Mouse (Mus musculus): ENCODE data around the gene Igsf21. TPM values are rescaled to one million over a fixed set of nuclear protein-coding genes. Genes with fewer than 3 reads are reported as not detected.
A peak's percentile ranks its signal among the peaks of the same experiment; 100 is the strongest.

Igsf21 gene
- polyA plus RNA-seq (2015; fragmentation: Nextera tagmentation; extraction: Ambion mirVana), result 1.2 and 1.5 TPM in 2 replicates

DNA sequence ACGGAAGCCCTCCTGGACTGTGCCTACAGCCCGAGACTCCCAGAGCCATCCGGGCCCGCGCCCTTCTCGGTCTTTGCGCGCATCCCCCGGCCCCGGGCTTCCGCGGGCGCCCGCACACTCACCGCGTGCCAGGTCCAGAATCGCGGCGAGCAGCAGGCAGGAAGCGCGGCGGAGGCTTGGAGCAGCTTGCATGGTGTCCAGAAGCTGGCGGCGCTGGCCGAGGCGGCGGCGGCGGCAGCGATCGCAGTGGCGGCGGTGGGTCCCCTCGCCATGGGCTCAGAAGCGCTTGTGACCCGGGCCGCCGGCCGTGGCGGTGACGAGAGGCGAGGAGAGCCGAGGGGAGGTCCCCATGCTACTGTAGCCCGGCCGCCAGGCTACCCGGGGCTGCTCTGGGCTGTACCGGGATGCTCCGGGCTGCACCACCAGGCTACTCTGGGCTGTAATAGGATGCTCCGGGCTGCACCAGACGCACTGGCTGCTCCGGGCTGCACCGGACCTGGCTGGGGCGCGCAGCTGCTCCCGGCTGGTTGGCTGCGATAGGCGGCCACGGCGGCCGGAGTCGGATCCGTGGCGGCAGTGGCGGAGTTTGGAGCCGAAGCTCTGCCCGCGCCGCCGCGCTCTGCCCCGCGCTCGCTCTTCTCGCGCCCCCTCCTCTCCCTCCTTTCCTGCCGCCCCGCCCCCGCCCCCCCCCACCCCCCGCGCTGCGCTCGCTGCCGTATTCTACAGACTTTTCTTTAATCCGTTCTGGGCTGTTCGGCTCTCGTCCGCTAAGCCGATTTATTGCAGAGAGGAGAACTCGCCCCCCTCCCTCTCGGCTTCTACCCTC, at the start of gene Igsf21:
Igsf21 (minus strand) TSS at position 605 of the 826 bp plus-strand sequence.
- WGBS, result under 1% methylated on average over 55 of the region's 90 CpGs
- Histone ChIP-seq H3K4me2 (ENCODE audit: low read depth, low read length) (peak within 1 kb of the TSS; percentile 32), H3K4me1 (ENCODE audit: control insufficient read depth, insufficient read depth, low read length) (0 out of 2 replicates have a peak, but pooled peaks cover 2% of the 10 kb centered on the region), H3K27me3 (replicated peaks; ENCODE audit: control insufficient read depth, insufficient read depth, low read length) (peaks cover 82% of the 10 kb centered on the region), H3K9ac (ENCODE audit: low read depth, low read length) (no peak within 1 kb of the TSS), H3K36me3 (ENCODE audit: control insufficient read depth, insufficient read depth, low read length) (no peaks in the 10 kb centered on the region), H3K27ac (ENCODE audit: low read length) (no peak within 1 kb of the TSS), H3K4me3 (ENCODE audit: low read length) (peak within 1 kb of the TSS; percentile 25), H3K9me3 (ENCODE audit: control insufficient read depth, low read length) (no peaks in the 10 kb centered on the region)
- 0 out of 2 replicates have a peak, but pooled peaks have one; percentile 42 for ATAC-seq

DNA sequence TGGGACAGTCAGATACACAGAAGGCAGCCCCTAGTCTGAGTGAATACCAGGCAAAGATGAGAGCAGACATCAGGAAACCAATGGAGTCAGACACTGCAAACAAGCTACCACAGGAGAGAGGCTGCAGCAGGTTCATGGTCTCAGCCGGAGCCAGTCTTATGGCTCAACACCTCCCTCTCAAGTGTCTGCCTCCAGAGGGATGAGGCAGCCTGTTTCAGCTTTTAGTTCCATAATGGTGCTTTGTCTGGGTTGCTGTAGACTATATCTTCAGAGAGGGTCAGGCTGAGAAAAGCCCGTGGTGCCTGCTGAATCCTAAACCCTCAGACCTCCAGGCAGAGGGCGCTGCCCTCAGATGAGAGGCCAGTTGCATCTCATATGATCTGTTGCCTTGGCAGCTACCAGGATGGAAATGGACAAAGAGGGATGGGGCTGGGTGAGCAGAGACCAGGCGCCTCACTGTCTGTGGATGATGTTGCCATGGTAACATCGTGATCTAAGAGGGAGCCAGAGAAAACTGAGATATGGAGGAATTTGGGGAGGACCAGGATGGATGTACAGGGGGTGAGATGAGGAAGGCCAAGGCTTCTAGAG, 39.2 kb upstream of the Igsf21 start:
- no peaks in the 10 kb centered on the region for H3K36me3 ChIP-seq (ENCODE audit: control insufficient read depth, insufficient read depth, low read length)
- 77% methylated on average over 5 of the region's 5 CpGs for WGBS
- no peak overlapping the region for H3K27ac ChIP-seq (ENCODE audit: low read length)
- no peaks in the 10 kb centered on the region for H3K27me3 ChIP-seq (replicated peaks; ENCODE audit: control insufficient read depth, insufficient read depth, low read length)
- no peaks in the 10 kb centered on the region for H3K9me3 ChIP-seq (ENCODE audit: control insufficient read depth, low read length)
- no peak for ATAC-seq
- H3K4me1 ChIP-seq (ENCODE audit: control insufficient read depth, insufficient read depth, low read length), result no peaks in the 10 kb centered on the region
- H3K4me3 ChIP-seq (ENCODE audit: low read length), result no peak overlapping the region
- no peak overlapping the region for H3K4me2 ChIP-seq (ENCODE audit: low read depth, low read length)
- H3K9ac ChIP-seq (ENCODE audit: low read depth, low read length), result no peak overlapping the region

DNA sequence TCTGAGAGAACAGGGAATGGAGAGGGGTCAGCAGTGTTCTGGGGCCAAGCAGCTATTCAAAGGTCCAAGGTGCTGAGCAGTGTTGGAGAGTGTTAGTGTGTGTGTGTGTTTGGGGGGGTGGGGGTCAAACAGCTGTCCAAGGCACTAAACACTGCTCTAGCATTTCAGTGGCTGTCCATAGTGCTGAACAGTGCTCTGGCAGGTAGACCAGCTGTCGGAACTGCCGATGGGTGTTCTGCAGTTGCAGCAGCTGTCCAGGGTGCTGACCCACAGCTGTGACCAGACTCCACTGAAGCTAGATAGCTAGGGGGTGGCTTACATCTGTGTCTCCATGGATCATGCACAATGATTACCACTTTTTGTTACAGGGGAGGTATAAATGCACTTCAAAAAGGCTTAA, 36.8 kb upstream of the Igsf21 start:
- Histone ChIP-seq H3K27me3 (replicated peaks; ENCODE audit: control insufficient read depth, insufficient read depth, low read length) (no peaks in the 10 kb centered on the region), H3K4me1 (ENCODE audit: control insufficient read depth, insufficient read depth, low read length) (no peaks in the 10 kb centered on the region), H3K9me3 (ENCODE audit: control insufficient read depth, low read length) (no peaks in the 10 kb centered on the region), H3K4me3 (ENCODE audit: low read length) (no peak overlapping the region), H3K4me2 (ENCODE audit: low read depth, low read length) (no peak overlapping the region), H3K27ac (ENCODE audit: low read length) (no peak overlapping the region), H3K36me3 (ENCODE audit: control insufficient read depth, insufficient read depth, low read length) (no peaks in the 10 kb centered on the region), H3K9ac (ENCODE audit: low read depth, low read length) (no peak overlapping the region)
- 6% methylated on average over 2 of the region's 2 CpGs for WGBS
- ATAC-seq, result no peak

DNA sequence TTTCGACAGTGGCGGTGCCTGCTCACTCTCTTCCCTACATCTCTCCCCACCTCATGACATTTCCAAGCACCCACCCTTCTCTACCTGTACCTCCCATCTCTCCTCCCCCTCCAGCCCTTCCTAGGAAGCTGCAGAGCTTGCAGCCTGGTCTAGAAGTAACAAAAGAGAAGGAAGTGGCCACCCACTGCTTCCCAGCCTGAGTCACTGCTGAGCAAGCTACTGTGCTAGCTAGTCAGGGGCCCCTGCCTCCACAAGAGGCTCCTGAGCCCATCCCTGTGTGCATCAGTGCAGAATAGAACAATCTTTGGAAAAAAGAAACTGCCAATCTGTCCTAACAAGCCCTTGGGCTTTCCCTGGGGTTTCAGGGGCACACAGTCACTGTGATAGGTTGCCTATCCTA, 31.7 kb upstream of the Igsf21 start:
- ATAC-seq, result no peak
- Histone ChIP-seq H3K27ac (ENCODE audit: low read length) (no peak overlapping the region), H3K4me3 (ENCODE audit: low read length) (no peak overlapping the region), H3K9me3 (ENCODE audit: control insufficient read depth, low read length) (no peaks in the 10 kb centered on the region), H3K36me3 (ENCODE audit: control insufficient read depth, insufficient read depth, low read length) (no peaks in the 10 kb centered on the region), H3K27me3 (replicated peaks; ENCODE audit: control insufficient read depth, insufficient read depth, low read length) (no peaks in the 10 kb centered on the region), H3K9ac (ENCODE audit: low read depth, low read length) (no peak overlapping the region), H3K4me1 (ENCODE audit: control insufficient read depth, insufficient read depth, low read length) (no peaks in the 10 kb centered on the region), H3K4me2 (ENCODE audit: low read depth, low read length) (no peak overlapping the region)
- 91% methylated on average over 2 of the region's 2 CpGs for WGBS

DNA sequence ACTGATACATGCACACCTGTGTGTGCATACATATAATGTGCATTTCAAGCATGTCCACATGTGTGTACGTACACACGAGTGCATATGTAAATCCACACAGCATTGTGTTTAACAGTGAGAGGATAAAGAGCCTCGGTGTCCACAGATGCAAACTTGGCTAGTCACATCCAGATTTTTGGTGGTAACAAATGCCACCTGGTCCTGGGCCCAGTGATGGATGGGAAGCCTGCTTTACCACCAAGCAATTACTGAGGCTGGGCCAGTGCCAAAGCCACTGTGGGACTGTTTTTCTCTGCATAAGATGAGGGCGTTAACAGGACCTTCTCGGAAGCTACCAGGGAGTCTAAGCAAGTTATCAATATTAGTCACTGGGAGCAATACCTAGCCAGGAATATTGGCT, 25.3 kb upstream of the Igsf21 start:
- H3K4me3 ChIP-seq (ENCODE audit: low read length), result no peak overlapping the region
- H3K4me1 ChIP-seq (ENCODE audit: control insufficient read depth, insufficient read depth, low read length), result no peaks in the 10 kb centered on the region
- no peak overlapping the region for H3K9ac ChIP-seq (ENCODE audit: low read depth, low read length)
- H3K27ac ChIP-seq (ENCODE audit: low read length), result no peak overlapping the region
- no peak for ATAC-seq
- WGBS, result 89% methylated on average over 5 of the region's 5 CpGs
- H3K36me3 ChIP-seq (ENCODE audit: control insufficient read depth, insufficient read depth, low read length), result no peaks in the 10 kb centered on the region
- no peak overlapping the region for H3K4me2 ChIP-seq (ENCODE audit: low read depth, low read length)
- no peaks in the 10 kb centered on the region for H3K9me3 ChIP-seq (ENCODE audit: control insufficient read depth, low read length)
- no peaks in the 10 kb centered on the region for H3K27me3 ChIP-seq (replicated peaks; ENCODE audit: control insufficient read depth, insufficient read depth, low read length)

DNA sequence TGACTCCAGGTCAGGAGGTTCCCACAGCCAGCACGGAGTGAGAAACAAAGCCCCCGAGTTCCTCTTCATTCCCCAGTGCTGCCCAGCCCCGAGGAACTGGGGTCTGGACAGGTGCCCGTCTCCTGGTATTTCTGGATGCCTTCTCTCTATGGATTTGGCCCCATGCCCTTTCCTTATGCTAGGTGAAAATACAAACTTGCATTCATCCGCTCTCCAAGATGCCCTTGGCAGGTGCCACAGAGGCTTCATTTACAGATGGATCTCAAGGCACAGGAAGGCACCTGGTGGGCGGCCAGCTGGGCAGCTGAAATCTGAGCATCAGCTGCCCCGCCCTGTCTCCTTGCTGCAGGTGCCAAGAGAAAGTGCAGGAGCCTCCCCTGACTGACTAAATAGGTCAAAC, 23.9 kb upstream of the Igsf21 start:
- no peaks in the 10 kb centered on the region for H3K9me3 ChIP-seq (ENCODE audit: control insufficient read depth, low read length)
- H3K36me3 ChIP-seq (ENCODE audit: control insufficient read depth, insufficient read depth, low read length), result no peaks in the 10 kb centered on the region
- no peak overlapping the region for H3K9ac ChIP-seq (ENCODE audit: low read depth, low read length)
- no peaks in the 10 kb centered on the region for H3K4me1 ChIP-seq (ENCODE audit: control insufficient read depth, insufficient read depth, low read length)
- no peak for ATAC-seq
- H3K4me2 ChIP-seq (ENCODE audit: low read depth, low read length), result no peak overlapping the region
- H3K27ac ChIP-seq (ENCODE audit: low read length), result no peak overlapping the region
- H3K27me3 ChIP-seq (replicated peaks; ENCODE audit: control insufficient read depth, insufficient read depth, low read length), result no peaks in the 10 kb centered on the region
- H3K4me3 ChIP-seq (ENCODE audit: low read length), result no peak overlapping the region
- WGBS, result 72% methylated on average over 7 of the region's 7 CpGs

DNA sequence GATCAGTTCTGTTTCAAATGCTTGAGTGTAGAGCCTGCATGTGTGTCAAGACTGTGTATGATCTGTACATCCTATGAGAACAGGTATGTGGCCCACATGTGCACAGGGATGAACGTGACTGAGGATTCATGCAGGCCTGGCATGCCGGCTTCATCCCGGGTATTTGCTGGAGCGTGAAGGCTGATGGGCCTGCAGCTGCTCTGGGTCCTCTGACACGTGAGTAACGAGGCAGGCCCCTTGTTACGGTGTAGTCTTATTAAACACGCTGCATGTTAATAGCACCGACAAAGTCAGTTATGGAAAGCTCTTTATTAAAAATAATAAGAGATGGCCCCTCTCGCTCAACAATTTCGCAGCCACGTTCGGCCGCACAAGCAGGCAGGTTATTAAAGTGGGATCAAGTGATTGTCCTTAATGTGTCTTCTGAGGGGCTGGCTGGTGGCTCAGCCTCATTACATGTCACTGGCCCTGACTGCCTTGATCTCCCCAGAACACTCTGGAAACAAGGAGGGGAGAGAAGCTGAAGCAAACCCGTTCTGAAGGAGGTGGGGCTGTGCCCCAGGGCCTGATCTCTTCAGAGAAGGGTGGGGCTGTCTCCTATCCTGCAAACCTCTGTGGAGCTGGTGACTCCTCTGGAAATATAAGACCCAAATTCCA, 22.7 kb upstream of the Igsf21 start:
- no peaks in the 10 kb centered on the region for H3K27me3 ChIP-seq (replicated peaks; ENCODE audit: control insufficient read depth, insufficient read depth, low read length)
- H3K36me3 ChIP-seq (ENCODE audit: control insufficient read depth, insufficient read depth, low read length), result no peaks in the 10 kb centered on the region
- H3K4me2 ChIP-seq (ENCODE audit: low read depth, low read length), result no peak overlapping the region
- H3K9me3 ChIP-seq (ENCODE audit: control insufficient read depth, low read length), result no peaks in the 10 kb centered on the region
- 81% methylated on average over 15 of the region's 15 CpGs for WGBS
- no peak overlapping the region for H3K27ac ChIP-seq (ENCODE audit: low read length)
- H3K4me3 ChIP-seq (ENCODE audit: low read length), result no peak overlapping the region
- no peaks in the 10 kb centered on the region for H3K4me1 ChIP-seq (ENCODE audit: control insufficient read depth, insufficient read depth, low read length)
- no peak for ATAC-seq
- H3K9ac ChIP-seq (ENCODE audit: low read depth, low read length), result no peak overlapping the region

DNA sequence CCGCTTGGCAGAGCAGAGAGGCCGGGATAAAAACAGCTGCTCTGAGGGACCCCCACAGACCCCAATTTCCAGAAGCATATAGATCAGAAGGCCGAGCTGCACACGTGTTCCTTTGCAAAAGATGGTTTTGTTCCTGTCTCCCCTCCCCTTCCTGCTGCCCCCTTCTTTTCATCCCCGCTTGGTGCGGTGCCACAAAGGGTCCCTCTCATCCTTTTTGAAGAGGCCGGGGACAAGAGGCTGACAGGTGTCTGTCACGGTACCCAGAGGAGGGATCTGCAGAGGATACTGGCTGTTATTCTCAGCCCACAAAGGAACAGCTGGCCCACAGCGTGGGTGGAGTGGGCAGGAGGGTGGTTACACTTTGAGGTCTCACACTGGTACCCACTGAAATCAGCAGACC, 21.3 kb upstream of the Igsf21 start:
- Histone ChIP-seq H3K27me3 (replicated peaks; ENCODE audit: control insufficient read depth, insufficient read depth, low read length) (no peaks in the 10 kb centered on the region), H3K4me2 (ENCODE audit: low read depth, low read length) (no peak overlapping the region), H3K4me1 (ENCODE audit: control insufficient read depth, insufficient read depth, low read length) (no peaks in the 10 kb centered on the region), H3K9ac (ENCODE audit: low read depth, low read length) (no peak overlapping the region), H3K9me3 (ENCODE audit: control insufficient read depth, low read length) (no peaks in the 10 kb centered on the region), H3K27ac (ENCODE audit: low read length) (no peak overlapping the region), H3K36me3 (ENCODE audit: control insufficient read depth, insufficient read depth, low read length) (no peaks in the 10 kb centered on the region), H3K4me3 (ENCODE audit: low read length) (no peak overlapping the region)
- no peak for ATAC-seq
- WGBS, result 78% methylated on average over 9 of the region's 9 CpGs

DNA sequence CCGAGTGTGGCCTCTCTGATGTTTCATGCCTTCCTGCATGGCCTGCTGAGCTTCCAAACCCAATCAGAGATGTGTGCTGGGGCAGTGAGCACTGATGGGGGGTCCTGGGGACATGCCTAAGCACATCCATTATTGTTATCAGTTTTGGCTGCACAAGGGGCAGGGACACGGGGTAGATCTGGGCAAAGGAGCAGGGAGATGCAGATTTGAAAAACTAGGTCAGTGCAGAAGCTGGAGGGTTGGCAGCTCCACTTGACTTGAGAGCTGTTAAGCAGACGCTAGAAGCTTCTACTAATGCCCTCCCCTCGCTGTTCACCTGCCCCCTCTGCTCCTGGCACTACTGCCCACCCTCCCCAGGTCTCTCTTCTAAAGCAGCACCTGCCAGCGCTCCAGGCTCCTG, 20.5 kb upstream of the Igsf21 start:
- Histone ChIP-seq H3K36me3 (ENCODE audit: control insufficient read depth, insufficient read depth, low read length) (no peaks in the 10 kb centered on the region), H3K4me1 (ENCODE audit: control insufficient read depth, insufficient read depth, low read length) (no peaks in the 10 kb centered on the region), H3K9me3 (ENCODE audit: control insufficient read depth, low read length) (no peaks in the 10 kb centered on the region), H3K4me3 (ENCODE audit: low read length) (no peak overlapping the region), H3K27ac (ENCODE audit: low read length) (no peak overlapping the region), H3K4me2 (ENCODE audit: low read depth, low read length) (no peak overlapping the region), H3K27me3 (replicated peaks; ENCODE audit: control insufficient read depth, insufficient read depth, low read length) (no peaks in the 10 kb centered on the region), H3K9ac (ENCODE audit: low read depth, low read length) (no peak overlapping the region)
- no peak for ATAC-seq
- WGBS, result 71% methylated on average over 5 of the region's 5 CpGs
